Mouse (Mus musculus) olfactory bulb, adult 2 months (tissue): ENCODE measurements around the gene Ogg1. TPM values are rescaled to one million over a fixed set of nuclear protein-coding genes. Genes with fewer than 3 reads are reported as not detected.

Source experiments
- H3K27ac ChIP-seq: fragments of 200-500 bp; 2 replicates; pipeline ENCODE4 v1.5.1; 2012; ENCODE audit warnings: low read depth, low read length; ENCODE audit not compliant: insufficient read depth
- H3K4me1 ChIP-seq: fragments of 200-500 bp; 2 replicates; pipeline ENCODE4 v1.6.1; 2012; ENCODE audit warnings: low read length; ENCODE audit not compliant: control insufficient read depth, insufficient read depth
- H3K4me3 ChIP-seq: fragments of 200-500 bp; 2 replicates; pipeline ENCODE4 v1.5.1; 2012; ENCODE audit warnings: mild to moderate bottlenecking, low read depth, low read length, moderate library complexity; ENCODE audit not compliant: insufficient read depth
- CTCF ChIP-seq: fragments of 200-500 bp; IDR thresholded peaks from 2 replicates; pipeline ENCODE4 v1.5.1; 2012; ENCODE audit warnings: low read depth, mild to moderate bottlenecking, low read length, moderate library complexity; ENCODE audit not compliant: insufficient read depth
- POLR2A ChIP-seq: fragments of 200-500 bp; IDR thresholded peaks from 2 replicates; pipeline ENCODE4 v1.6.1; 2012; ENCODE audit warnings: mild to moderate bottlenecking, low read depth, low read length, moderate library complexity; ENCODE audit not compliant: insufficient read depth
- WGBS: fragments of 180-500 bp; shearing (Covaris S2); methylation state at CpG from one replicate; pipeline ENCODE4 v1.1.7; 2018; 5-methylcytosine and 5-hydroxymethylcytosine counted together
- polyA plus RNA-seq: library from polyadenylated mRNA; stranded (reverse); fragments of >200 nt; gene quantifications from 2 replicates; pipeline ENCODE4 v1.2.4, GENCODE M21; 2012; ENCODE audit warnings: low replicate concordance; ENCODE audit not compliant: missing spikeins, insufficient read depth, insufficient read length

Ogg1 gene
- polyA plus RNA-seq, 1 experiment, result not detected

DNA sequence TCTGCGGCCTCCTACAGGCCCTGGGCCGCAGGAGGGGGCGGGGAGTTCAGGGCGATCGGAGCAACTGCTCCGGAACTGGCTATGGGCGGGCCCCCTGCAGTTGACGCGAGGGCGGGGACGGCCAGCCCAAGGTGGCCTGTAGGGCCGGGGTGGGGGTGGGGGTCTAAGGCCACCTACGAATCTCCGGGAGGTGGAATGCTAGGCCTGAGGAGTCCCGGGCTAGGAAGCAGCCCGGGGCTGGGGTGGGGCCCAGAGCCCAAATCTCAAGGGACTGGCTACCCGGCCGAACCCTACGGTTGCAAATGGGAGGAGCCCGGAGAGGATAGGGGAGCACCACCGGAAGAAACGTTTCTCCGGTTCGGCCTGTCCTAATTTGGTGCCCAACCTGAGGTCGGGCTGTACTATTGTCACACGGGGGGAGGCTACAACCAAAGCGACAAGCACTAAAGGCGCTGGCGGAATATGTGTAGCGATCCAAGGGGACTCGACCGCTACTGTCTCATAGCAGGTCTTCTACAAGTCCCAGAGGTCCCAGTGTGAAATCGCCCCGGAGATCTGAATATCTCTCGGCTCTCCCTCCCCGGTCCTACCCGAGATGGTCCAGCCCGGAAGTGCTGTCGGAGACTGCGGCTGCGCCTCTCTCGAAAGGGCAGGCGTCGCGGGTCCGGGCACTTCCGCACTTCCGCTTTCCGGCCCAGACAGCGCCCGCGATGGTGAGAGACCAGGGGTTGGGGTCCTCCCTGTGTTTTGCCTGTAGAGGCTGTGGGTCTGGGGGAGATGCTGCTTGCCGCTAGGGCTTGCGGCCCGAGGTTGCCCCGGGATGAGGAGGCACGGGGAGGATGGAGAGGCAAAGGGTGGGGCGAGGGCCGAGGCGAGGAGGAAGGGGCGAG is 51.0 kb downstream of the Ogg1 start, which contains the start of the genes Tada3 and Arpc4:
Gene Tada3 (minus strand): TSS at position 388 of the 890 bp plus-strand sequence.
Gene Arpc4 (plus strand): TSS at position 620 of the 890 bp plus-strand sequence.
- H3K4me1 ChIP-seq, result peaks cover 5% of the 10 kb centered on the region; the same call in 1 of the 2 replicates
- peak within 1 kb of the TSS; percentile 100 for H3K27ac ChIP-seq
- WGBS, result under 1% methylated on average over 61 of the region's 61 CpGs
- peak within 1 kb of the TSS; percentile 87 for H3K4me3 ChIP-seq
- no peak for TF ChIP-seq CTCF
- peak; percentile 49 for TF ChIP-seq POLR2A

DNA sequence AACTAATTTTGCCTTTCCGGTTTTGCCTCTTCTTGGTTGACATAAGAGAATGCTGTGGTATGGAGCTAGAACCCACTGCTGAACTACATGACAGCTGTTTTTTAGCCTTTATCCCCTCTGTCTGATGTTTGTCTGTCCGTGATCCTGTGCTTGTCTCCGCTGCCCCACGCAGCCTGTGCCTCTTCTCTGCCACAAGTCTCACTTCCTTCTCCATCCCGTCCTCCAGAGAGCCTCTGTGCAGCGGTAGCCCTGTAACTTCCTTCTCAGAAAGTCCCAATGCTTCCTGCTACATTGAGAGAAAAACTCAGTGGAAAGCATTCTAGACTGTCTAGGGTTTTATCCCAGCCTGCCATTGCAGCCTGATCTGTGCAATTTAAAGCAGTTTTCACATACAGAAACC is 52.5 kb downstream of the Ogg1 start:
- Histone ChIP-seq H3K4me1 (peaks cover 7% of the 10 kb centered on the region), H3K27ac (no peak overlapping the region), H3K4me3 (no peak overlapping the region)
- no peak for TF ChIP-seq POLR2A
- TF ChIP-seq CTCF, result no peak
- WGBS, result 79% methylated on average over 6 of the region's 6 CpGs

DNA sequence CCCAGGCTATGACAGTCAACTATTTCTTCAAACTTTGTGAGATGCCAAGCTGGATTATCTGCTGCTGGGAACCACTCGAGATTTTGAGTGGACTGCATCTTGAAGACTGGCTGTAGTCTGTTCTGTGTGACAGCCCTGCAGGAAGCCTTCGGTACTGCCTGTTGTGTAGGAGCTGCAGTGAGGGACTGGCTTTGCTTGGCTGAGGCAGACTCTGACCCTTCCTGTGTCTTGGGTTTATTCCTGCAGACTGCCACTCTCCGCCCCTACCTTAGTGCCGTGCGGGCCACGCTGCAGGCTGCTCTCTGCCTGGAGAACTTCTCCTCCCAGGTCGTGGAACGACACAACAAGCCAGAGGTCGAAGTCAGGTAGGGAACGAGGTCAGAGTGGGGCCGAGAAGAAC is 53.7 kb downstream of the Ogg1 start:
- WGBS, result 91% methylated on average over 11 of the region's 11 CpGs
- Histone ChIP-seq H3K27ac (no peak overlapping the region), H3K4me3 (no peak overlapping the region), H3K4me1 (peaks cover 12% of the 10 kb centered on the region)
- TF ChIP-seq POLR2A, result no peak
- TF ChIP-seq CTCF, result no peak

DNA sequence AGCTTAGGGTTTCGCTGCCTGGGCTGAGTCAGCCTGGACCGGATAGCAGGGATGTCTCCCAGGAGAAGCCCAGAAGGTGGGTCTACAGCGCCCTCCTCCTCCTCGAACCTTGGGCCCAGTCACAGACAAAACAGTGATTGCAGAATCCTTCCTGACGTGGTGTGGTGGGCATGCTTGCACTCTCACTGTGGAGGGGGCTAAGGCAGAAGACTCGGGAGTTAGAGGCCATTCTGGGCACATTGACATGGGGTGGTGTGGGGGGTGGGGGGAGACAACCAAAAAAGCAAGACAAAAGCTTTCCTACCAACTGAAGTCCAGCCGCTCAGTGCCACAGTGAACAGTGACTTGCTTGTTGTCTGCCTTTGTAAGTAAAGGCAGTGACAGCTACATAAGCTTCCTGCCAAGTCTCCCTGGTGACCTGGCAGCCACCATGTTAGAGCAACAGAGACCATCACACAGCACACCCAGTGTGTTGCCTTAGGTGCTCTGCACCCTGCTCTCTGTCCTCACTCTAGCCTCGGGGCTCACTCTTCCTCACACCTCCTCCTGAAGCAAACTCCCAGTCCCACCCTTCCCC is 57.7 kb downstream of the Ogg1 start:
- H3K4me3 ChIP-seq, result no peak overlapping the region
- TF ChIP-seq CTCF (no peak), POLR2A (no peak)
- H3K27ac ChIP-seq, result no peak overlapping the region
- H3K4me1 ChIP-seq, result peaks cover 7% of the 10 kb centered on the region
- WGBS, result 39% methylated on average over 8 of the region's 8 CpGs

Other genes starting within 250 kb of the Ogg1 start
- 290 and 314 TPM in 2 replicates for gene Setd5, start 249.6 kb upstream of the Ogg1 start, polyA plus RNA-seq
- gene Lhfpl4, start 131.6 kb upstream of the Ogg1 start, polyA plus RNA-seq, result not detected in 2 replicates
- not detected in 2 replicates for gene Mtmr14, start 89.1 kb upstream of the Ogg1 start, polyA plus RNA-seq
- gene Cpne9, start 44.7 kb upstream of the Ogg1 start, polyA plus RNA-seq, result not detected in 2 replicates
- not detected in 2 replicates for gene Brpf1, start 19.8 kb upstream of the Ogg1 start, polyA plus RNA-seq
- gene Camk1, start 17.0 kb downstream of the Ogg1 start, polyA plus RNA-seq, result not detected in 2 replicates
- gene Tada3, start 50.9 kb downstream of the Ogg1 start, polyA plus RNA-seq, result not detected in 2 replicates
- gene Arpc4, start 51.1 kb downstream of the Ogg1 start, polyA plus RNA-seq, result not detected in 2 replicates
- gene Ttll3, start 62.3 kb downstream of the Ogg1 start, polyA plus RNA-seq, result not detected in 2 replicates
- gene Rpusd3, start 92.4 kb downstream of the Ogg1 start, polyA plus RNA-seq, result not detected in 2 replicates
- gene Cidec, start 108.8 kb downstream of the Ogg1 start, polyA plus RNA-seq, result not detected in 2 replicates
- not detected in 2 replicates for gene Jagn1, start 115.6 kb downstream of the Ogg1 start, polyA plus RNA-seq
- not detected in 2 replicates for gene Il17re, start 131.5 kb downstream of the Ogg1 start, polyA plus RNA-seq
- gene Il17rc, start 144.5 kb downstream of the Ogg1 start, polyA plus RNA-seq, result not detected in 2 replicates
- not detected in 2 replicates for gene Creld1, start 156.3 kb downstream of the Ogg1 start, polyA plus RNA-seq
- not detected in 2 replicates for gene Prrt3, start 175.0 kb downstream of the Ogg1 start, polyA plus RNA-seq
- gene Emc3, start 204.7 kb downstream of the Ogg1 start, polyA plus RNA-seq, result not detected in 2 replicates
- gene Fancd2, start 204.7 kb downstream of the Ogg1 start, polyA plus RNA-seq, result not detected in 2 replicates